Mouse (Mus musculus): ENCODE results near the gene Etfb. TPM values are rescaled to one million over a fixed set of nuclear protein-coding genes. Genes with fewer than 3 reads are reported as not detected.
A peak's percentile ranks its signal among the peaks of the same experiment; 100 is the strongest.

Etfb gene
- polyA plus RNA-seq, 1 experiment from 2014 or later = 306 TPM

DNA sequence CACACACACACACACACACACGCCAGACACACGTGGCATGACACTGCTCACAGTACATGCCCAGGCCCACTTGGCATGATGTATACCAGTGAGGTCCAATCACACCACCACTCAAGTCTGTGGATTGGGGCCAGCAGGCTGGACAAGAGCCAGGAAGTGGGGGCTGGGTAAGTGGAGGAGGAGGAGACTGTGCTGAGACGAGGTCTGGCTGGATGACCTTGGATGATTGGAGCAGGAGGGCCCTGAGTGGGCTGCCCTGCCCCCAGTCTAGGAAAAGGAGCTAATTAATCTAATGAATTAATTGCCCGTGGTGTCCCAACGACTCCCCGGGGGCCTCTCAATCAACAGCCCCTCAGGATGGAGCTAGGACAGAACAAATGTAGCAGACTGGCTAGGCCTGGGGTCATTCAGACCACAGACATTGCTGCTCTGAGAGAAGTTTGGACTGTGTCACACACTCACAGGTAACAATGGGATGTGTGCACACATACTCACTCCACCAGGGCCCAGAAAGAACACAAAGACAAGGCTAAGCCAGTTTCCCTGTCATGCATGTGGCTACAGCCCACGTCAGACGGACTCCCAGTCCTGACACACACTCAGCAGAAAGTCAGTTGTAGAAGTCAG is 38.3 kb downstream of the Etfb start:
- DNase-seq = peak; percentile 73
- H3K36me3 ChIP-seq (ENCODE audit: insufficient read depth) = no peaks in the 10 kb centered on the region
- H3K4me3 ChIP-seq (ENCODE audit: low read depth, low read length) = no peak overlapping the region
- peaks cover 4% of the 10 kb centered on the region for H3K27me3 ChIP-seq (ENCODE audit: insufficient read depth, low read length)
- no peak overlapping the region for H3K4me2 ChIP-seq
- H3K9me3 ChIP-seq (ENCODE audit: low read depth, low read length) = no peaks in the 10 kb centered on the region
- peak; percentile 66 for ATAC-seq (ENCODE audit: insufficient read depth)
- no peak for TF ChIP-seq CTCF (IDR thresholded peaks at IDR 0.05; ENCODE audit: low read depth)
- no peak overlapping the region for H3K9ac ChIP-seq
- WGBS = 45% methylated on average over 8 of the region's 8 CpGs
- peaks cover 7% of the 10 kb centered on the region for H3K4me1 ChIP-seq (ENCODE audit: insufficient read depth)
- no peak overlapping the region for H3K27ac ChIP-seq (ENCODE audit: low read depth)

DNA sequence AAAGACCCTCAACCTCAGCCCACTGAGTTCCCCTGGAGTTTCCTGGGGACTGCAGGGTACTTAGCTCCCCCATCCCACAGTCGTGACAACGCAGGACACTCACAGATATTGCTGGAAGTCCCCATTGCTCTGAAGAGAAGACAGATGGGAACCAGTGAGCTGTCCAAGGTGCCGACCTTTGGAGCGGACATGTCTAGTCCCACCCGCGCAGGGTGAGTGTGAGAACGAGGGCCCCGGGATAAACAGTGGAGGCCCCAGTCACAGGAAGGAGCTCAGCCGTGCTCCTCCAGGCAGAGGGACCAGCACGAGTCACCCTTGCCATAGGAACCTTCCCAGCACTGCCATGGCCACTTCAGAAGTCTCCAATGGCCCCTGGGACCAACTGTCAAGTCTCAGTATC is 39.4 kb downstream of the Etfb start:
- H3K27ac ChIP-seq (ENCODE audit: low read depth) = no peak overlapping the region
- no peaks in the 10 kb centered on the region for H3K9me3 ChIP-seq (ENCODE audit: low read depth, low read length)
- no peak overlapping the region for H3K4me3 ChIP-seq (ENCODE audit: low read depth, low read length)
- H3K36me3 ChIP-seq (ENCODE audit: insufficient read depth) = no peaks in the 10 kb centered on the region
- ATAC-seq (ENCODE audit: insufficient read depth) (peak; percentile 53; the same call in 1 of the 2 replicates), DNase-seq (peak; percentile 78)
- no peak for TF ChIP-seq CTCF (IDR thresholded peaks at IDR 0.05; ENCODE audit: low read depth)
- H3K9ac ChIP-seq = no peak overlapping the region
- H3K27me3 ChIP-seq (ENCODE audit: insufficient read depth, low read length) = no peaks in the 10 kb centered on the region
- under 1% methylated on average over 10 of the region's 10 CpGs for WGBS
- no peak overlapping the region for H3K4me2 ChIP-seq
- peaks cover 7% of the 10 kb centered on the region for H3K4me1 ChIP-seq (ENCODE audit: insufficient read depth)

- Histone ChIP-seq H3K36me3 (ENCODE audit: insufficient read depth) (no peaks in the 10 kb centered on the region), H3K4me1 (ENCODE audit: insufficient read depth) (no peaks in the 10 kb centered on the region), H3K27me3 (ENCODE audit: insufficient read depth, low read length) (peaks cover 6% of the 10 kb centered on the region; the same call in 1 of the 2 replicates), H3K27ac (ENCODE audit: low read depth) (no peak overlapping the region), H3K9ac (no peak overlapping the region), H3K4me2 (no peak overlapping the region), H3K4me3 (ENCODE audit: low read depth, low read length) (no peak overlapping the region), H3K9me3 (ENCODE audit: low read depth, low read length) (no peaks in the 10 kb centered on the region)
- ATAC-seq (ENCODE audit: insufficient read depth) = no peak
- WGBS = 32% methylated on average over 5 of the region's 5 CpGs
- no peak for DNase-seq
- TF ChIP-seq CTCF (IDR thresholded peaks at IDR 0.05; ENCODE audit: low read depth) = no peak
These were observed 44.8 kb downstream of the Etfb start for GRCm38 (mm10) chr7:43488646-43489045.

DNA sequence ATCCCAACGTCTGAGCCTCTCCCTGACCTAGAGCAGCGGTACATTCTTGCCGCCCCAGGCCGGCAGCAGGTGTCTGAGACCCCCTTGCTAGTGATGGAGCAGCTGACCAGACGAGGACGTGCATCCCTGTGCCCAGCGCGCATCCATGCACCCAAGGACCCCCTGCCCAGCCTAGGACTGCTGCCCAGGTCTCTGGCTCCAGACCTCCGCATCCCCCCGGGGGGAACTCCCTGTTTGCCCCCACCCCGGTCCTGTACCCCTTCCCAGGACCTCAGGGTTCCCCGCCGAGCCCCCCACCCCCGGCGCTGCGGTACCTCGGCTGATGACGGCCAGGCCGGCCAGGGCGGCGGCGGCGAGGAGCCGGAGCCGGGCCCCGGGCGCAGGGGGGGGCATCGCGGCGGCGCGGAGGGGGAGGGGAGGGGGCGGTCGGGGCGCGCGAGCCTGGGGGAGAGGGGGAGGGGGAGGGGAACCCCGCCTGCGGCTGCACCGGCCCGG is 45.8 kb downstream of the Etfb start, which contains the start of gene Iglon5:
Gene Iglon5, minus strand, starts transcription at position 445 of the 495 bp plus-strand sequence.
- no peak within 1 kb of the TSS for H3K27ac ChIP-seq (ENCODE audit: low read depth)
- peak within 1 kb of the TSS; percentile 50 for H3K9ac ChIP-seq
- ATAC-seq (ENCODE audit: insufficient read depth) (peak; percentile 68), DNase-seq (no peak)
- TF ChIP-seq CTCF (IDR thresholded peaks at IDR 0.05; ENCODE audit: low read depth) = no peak
- peak within 1 kb of the TSS; percentile 72 for H3K4me2 ChIP-seq
- no peaks in the 10 kb centered on the region for H3K4me1 ChIP-seq (ENCODE audit: insufficient read depth)
- H3K9me3 ChIP-seq (ENCODE audit: low read depth, low read length) = no peaks in the 10 kb centered on the region
- 1% methylated on average over 24 of the region's 41 CpGs for WGBS
- peak within 1 kb of the TSS; percentile 44 for H3K4me3 ChIP-seq (ENCODE audit: low read depth, low read length)
- H3K27me3 ChIP-seq (ENCODE audit: insufficient read depth, low read length) = peaks cover 6% of the 10 kb centered on the region; the same call in 1 of the 2 replicates
- H3K36me3 ChIP-seq (ENCODE audit: insufficient read depth) = no peaks in the 10 kb centered on the region

DNA sequence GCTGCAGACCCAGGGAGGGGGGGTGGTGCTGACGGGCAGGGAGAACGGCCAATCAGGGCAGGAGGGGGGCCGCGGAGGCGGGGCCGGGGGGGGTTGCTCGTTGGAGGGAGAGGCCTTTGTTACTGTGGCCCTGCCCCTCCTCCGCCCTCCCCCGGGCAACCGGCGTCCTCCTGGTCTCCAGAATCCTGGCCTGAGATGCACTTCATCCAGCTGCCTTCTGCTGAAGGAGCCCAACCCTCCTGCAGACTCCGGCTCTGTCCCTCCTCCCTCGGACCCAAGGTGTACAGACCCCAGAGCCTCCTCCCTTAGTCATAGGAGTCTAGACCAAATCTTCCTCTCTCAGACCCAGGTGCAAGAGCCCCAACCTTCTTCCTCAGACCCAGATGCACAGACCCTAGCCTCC is 46.3 kb downstream of the Etfb start:
- no peak overlapping the region for H3K27ac ChIP-seq (ENCODE audit: low read depth)
- H3K4me1 ChIP-seq (ENCODE audit: insufficient read depth) = no peaks in the 10 kb centered on the region
- H3K9me3 ChIP-seq (ENCODE audit: low read depth, low read length) = no peaks in the 10 kb centered on the region
- no peak for TF ChIP-seq CTCF (IDR thresholded peaks at IDR 0.05; ENCODE audit: low read depth)
- ATAC-seq (ENCODE audit: insufficient read depth) (peak; percentile 85), DNase-seq (peak; percentile 65)
- peak overlapping the region; percentile 44 for H3K4me3 ChIP-seq (ENCODE audit: low read depth, low read length)
- peaks cover 6% of the 10 kb centered on the region; the same call in 1 of the 2 replicates for H3K27me3 ChIP-seq (ENCODE audit: insufficient read depth, low read length)
- H3K36me3 ChIP-seq (ENCODE audit: insufficient read depth) = no peaks in the 10 kb centered on the region
- H3K9ac ChIP-seq = peak overlapping the region; percentile 50
- peak overlapping the region; percentile 72 for H3K4me2 ChIP-seq
- WGBS = 0% methylated on average over 10 of the region's 13 CpGs

- no peak for DNase-seq
- Histone ChIP-seq H3K4me1 (ENCODE audit: insufficient read depth) (no peaks in the 10 kb centered on the region), H3K27ac (ENCODE audit: low read depth) (no peak overlapping the region), H3K9me3 (ENCODE audit: low read depth, low read length) (no peaks in the 10 kb centered on the region), H3K4me3 (ENCODE audit: low read depth, low read length) (no peak overlapping the region), H3K4me2 (no peak overlapping the region), H3K27me3 (ENCODE audit: insufficient read depth, low read length) (peaks cover 6% of the 10 kb centered on the region; the same call in 1 of the 2 replicates), H3K9ac (no peak overlapping the region), H3K36me3 (ENCODE audit: insufficient read depth) (no peaks in the 10 kb centered on the region)
- 57% methylated on average over 9 of the region's 9 CpGs for WGBS
- no peak for TF ChIP-seq CTCF (IDR thresholded peaks at IDR 0.05; ENCODE audit: low read depth)
- ATAC-seq (ENCODE audit: insufficient read depth) = no peak
These were observed 47.0 kb downstream of the Etfb start for GRCm38 (mm10) chr7:43490861-43491260.

DNA sequence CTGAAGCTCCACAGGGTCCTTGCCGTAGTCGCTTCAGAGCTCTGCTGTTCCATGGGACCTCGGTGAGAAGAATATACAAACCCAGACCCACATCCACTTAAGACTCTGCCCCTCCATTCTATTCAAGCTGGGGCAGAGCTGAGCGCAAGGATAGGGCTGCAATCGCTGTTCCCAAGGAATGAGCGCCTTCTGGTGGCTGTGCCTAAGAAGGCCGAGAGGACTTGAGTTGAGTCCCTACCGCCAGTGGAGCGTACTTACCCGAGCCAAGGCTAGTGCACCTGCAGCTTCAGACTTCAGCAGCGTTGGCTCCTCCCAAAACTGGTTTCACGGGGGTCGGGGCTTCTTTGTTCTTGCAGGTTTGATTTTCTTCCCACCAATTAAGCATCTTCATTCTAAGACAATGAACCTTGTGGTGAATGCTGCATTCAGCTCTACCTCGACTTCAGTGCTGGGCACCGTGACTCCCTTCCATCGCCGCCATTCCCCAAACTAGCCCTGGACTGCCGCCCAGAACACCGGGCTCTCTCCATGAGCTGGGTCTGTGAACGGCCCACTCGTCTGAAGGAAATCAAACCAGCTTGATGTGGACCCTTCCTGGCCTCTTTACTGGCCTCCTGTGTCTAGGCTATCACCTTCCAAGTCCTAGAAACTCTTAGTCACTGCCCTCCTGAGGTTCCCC is 51.6 kb downstream of the Etfb start:
- peak; percentile 64 for TF ChIP-seq CTCF (IDR thresholded peaks at IDR 0.05; ENCODE audit: low read depth)
- no peaks in the 10 kb centered on the region for H3K9me3 ChIP-seq (ENCODE audit: low read depth, low read length)
- no peaks in the 10 kb centered on the region for H3K4me1 ChIP-seq (ENCODE audit: insufficient read depth)
- H3K27ac ChIP-seq (ENCODE audit: low read depth) = no peak overlapping the region
- DNase-seq (peak; percentile 72), ATAC-seq (ENCODE audit: insufficient read depth) (0 out of 2 replicates have a peak, but pooled peaks have one; percentile 17)
- H3K4me3 ChIP-seq (ENCODE audit: low read depth, low read length) = no peak overlapping the region
- peaks cover 3% of the 10 kb centered on the region; the same call in 1 of the 2 replicates for H3K27me3 ChIP-seq (ENCODE audit: insufficient read depth, low read length)
- H3K36me3 ChIP-seq (ENCODE audit: insufficient read depth) = no peaks in the 10 kb centered on the region
- 14% methylated on average over 21 of the region's 21 CpGs for WGBS
- no peak overlapping the region for H3K4me2 ChIP-seq
- H3K9ac ChIP-seq = no peak overlapping the region

Small RNAs within 50 kb of the gene (microRNA-seq; reads per million reads assigned to microRNA genes)
- not detected for gene Mir7051 (ENCODE audit: borderline number of aligned reads)

Other genes with a start within 250 kb of the Etfb start
- 15.5 and 16.3 TPM in 2 replicates for gene Zfp715, start 130.8 kb upstream of the Etfb start, polyA plus RNA-seq (2014; fragmentation: Nextera tagmentation; extraction: Ambion mirVana)
- 0.13 TPM in 1 of 2 replicates, not detected in the other for gene Siglecf, start 92.7 kb upstream of the Etfb start, polyA plus RNA-seq (2014; fragmentation: Nextera tagmentation; extraction: Ambion mirVana)
- gene Siglecg, start 35.9 kb upstream of the Etfb start, polyA plus RNA-seq (2014; fragmentation: Nextera tagmentation; extraction: Ambion mirVana) = 0.37 and 0.60 TPM in 2 replicates
- not detected in 2 replicates for gene Lim2, start 16.4 kb upstream of the Etfb start, polyA plus RNA-seq (2014; fragmentation: Nextera tagmentation; extraction: Ambion mirVana)
- gene Nkg7, start 7.0 kb upstream of the Etfb start, polyA plus RNA-seq (2014; fragmentation: Nextera tagmentation; extraction: Ambion mirVana) = 0.58 and 1.3 TPM in 2 replicates
- not detected in 2 replicates for gene Cldnd2, start 3.3 kb upstream of the Etfb start, polyA plus RNA-seq (2014; fragmentation: Nextera tagmentation; extraction: Ambion mirVana)
- 0.37 TPM in 1 of 2 replicates, not detected in the other for gene Gm45233, start within 50 bp of the Etfb start, polyA plus RNA-seq (2014; fragmentation: Nextera tagmentation; extraction: Ambion mirVana)
- 2.1 and 2.4 TPM in 2 replicates for gene Vsig10l, start 19.1 kb downstream of the Etfb start, polyA plus RNA-seq (2014; fragmentation: Nextera tagmentation; extraction: Ambion mirVana)
- gene Iglon5, start 46.0 kb downstream of the Etfb start, polyA plus RNA-seq (2014; fragmentation: Nextera tagmentation; extraction: Ambion mirVana) = 0.38 TPM in 2 replicates
- gene 4931406B18Rik, start 61.9 kb downstream of the Etfb start, polyA plus RNA-seq (2014; fragmentation: Nextera tagmentation; extraction: Ambion mirVana) = not detected in 2 replicates
- 1.8 and 2.0 TPM in 2 replicates for gene Cd33, start 100.3 kb downstream of the Etfb start, polyA plus RNA-seq (2014; fragmentation: Nextera tagmentation; extraction: Ambion mirVana)
- gene Zfp658, start 118.2 kb downstream of the Etfb start, polyA plus RNA-seq (2014; fragmentation: Nextera tagmentation; extraction: Ambion mirVana) = 4.9 and 5.3 TPM in 2 replicates
- gene Zfp719, start 135.5 kb downstream of the Etfb start, polyA plus RNA-seq (2014; fragmentation: Nextera tagmentation; extraction: Ambion mirVana) = 14.6 and 15.1 TPM in 2 replicates
- 0.23 and 0.33 TPM in 2 replicates for gene Zfp819, start 163.1 kb downstream of the Etfb start, polyA plus RNA-seq (2014; fragmentation: Nextera tagmentation; extraction: Ambion mirVana)
- gene Ceacam18, start 190.6 kb downstream of the Etfb start, polyA plus RNA-seq (2014; fragmentation: Nextera tagmentation; extraction: Ambion mirVana) = not detected in 2 replicates
- gene Siglece, start 216.1 kb downstream of the Etfb start, polyA plus RNA-seq (2014; fragmentation: Nextera tagmentation; extraction: Ambion mirVana) = 0.62 and 1.1 TPM in 2 replicates
- 10.8 TPM in 2 replicates for gene Ctu1, start 227.9 kb downstream of the Etfb start, polyA plus RNA-seq (2014; fragmentation: Nextera tagmentation; extraction: Ambion mirVana)
- gene Klk14, start 246.3 kb downstream of the Etfb start, polyA plus RNA-seq (2014; fragmentation: Nextera tagmentation; extraction: Ambion mirVana) = not detected in 2 replicates